Mouse (Mus musculus): ENCODE measurements at regions not wholly inside any gene's neighbourhood (a gene's known extent, or its start where the extent isn't known, plus 50 kb on each side); places are given as distances from the start of the nearest gene placed in this dataset.

DNA sequence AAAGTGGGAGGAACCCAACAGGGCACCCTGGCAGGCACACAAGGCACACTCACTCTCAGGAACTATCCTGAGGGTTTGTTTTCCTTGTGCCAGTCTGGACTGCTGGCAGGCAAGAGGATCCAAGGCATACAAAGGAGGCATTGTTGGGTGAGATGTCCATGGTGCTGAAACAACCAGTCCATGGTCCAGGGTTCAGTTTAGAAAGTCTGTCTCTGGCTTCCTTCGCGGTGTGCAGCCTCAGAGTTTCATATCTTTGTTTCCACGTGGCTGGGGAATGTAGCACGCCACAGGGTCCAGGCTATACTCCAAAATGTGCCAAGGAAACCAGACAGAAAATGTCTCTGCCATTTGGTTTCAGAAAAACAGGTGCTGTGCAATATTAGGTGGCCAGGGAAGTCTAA, 122.6 kb downstream of the Cbln1 start:
- 44% methylated on average over 4 of the region's 4 CpGs for WGBS
- Histone ChIP-seq H3K4me3 (no peak overlapping the region), H3K27ac (no peak overlapping the region), H3K27me3 (no peaks in the 10 kb centered on the region), H3K36me3 (no peaks in the 10 kb centered on the region), H3K4me1 (no peaks in the 10 kb centered on the region), H3K4me2 (no peak overlapping the region), H3K9ac (no peak overlapping the region), H3K9me3 (no peaks in the 10 kb centered on the region)
- no peak for ATAC-seq (ENCODE audit: insufficient number of reproducible peaks, insufficient read depth, low FRiP score, low TSS enrichment, low read depth)

DNA sequence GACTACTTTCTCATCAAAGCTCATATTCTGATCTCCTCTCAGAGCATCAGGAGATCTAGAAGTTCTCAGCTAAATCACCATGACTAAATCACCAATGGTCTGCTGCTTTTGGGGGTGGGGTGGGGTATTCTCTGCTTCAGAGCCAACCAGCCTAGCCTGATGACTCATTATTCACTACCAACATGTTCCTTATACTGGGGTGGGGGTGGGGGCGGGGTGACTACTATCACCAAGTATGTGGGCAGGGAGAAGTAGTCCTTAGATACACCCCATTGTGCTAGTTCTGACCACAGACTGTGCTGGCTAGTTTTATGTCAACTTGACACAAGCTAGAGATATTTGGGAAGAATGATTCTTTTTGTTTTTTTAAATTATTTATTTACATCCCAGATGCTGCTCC, 143.0 kb downstream of the Cbln1 start:
- Histone ChIP-seq H3K4me2 (no peak overlapping the region), H3K4me1 (no peaks in the 10 kb centered on the region), H3K9me3 (no peaks in the 10 kb centered on the region), H3K36me3 (no peaks in the 10 kb centered on the region), H3K27ac (no peak overlapping the region), H3K4me3 (no peak overlapping the region), H3K9ac (no peak overlapping the region), H3K27me3 (no peaks in the 10 kb centered on the region)
- 96% methylated on average over 1 of the region's 1 CpGs for WGBS
- ATAC-seq (ENCODE audit: insufficient number of reproducible peaks, insufficient read depth, low FRiP score, low TSS enrichment, low read depth): no peak

DNA sequence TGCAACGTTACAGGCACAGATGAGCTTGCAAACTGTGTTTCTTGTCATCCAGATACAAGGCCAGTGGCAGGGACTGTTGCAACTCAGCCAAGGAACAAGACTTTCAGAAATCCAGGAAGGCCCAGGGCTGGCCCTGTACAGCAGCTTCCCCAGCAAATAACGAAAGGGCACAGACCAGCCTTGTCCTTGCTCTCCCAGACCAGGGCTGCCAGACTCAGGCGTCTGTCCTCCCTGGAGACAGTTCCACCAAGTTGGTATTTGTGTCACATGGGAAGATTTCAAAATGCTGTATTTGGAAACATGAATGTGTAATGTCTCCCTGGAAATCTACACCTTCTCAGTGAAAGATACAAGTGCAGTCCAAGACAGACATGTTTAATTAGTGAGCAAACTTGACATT, 157.8 kb downstream of the Cbln1 start:
- ATAC-seq (ENCODE audit: insufficient number of reproducible peaks, insufficient read depth, low FRiP score, low TSS enrichment, low read depth): no peak
- WGBS: 58% methylated on average over 3 of the region's 3 CpGs
- no peak overlapping the region for H3K4me2 ChIP-seq

DNA sequence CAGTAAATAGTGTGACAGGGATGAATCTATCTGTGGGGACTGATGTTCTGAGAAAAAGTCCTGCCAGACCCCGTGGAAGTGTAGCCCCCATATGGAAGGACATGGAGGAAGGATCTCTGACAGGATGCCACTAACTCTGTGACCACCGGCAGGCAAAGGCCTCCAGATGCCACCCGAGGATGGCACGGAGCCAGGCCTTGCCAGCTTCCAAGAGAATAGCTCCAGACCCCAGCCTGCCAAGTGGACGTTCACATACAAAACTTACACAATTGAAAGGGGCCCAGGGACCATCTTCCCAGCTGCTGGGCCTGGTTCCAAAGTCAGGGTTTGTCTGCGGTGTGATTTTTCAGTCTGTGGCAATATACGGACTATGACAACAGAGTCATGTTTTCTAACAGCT, 161.1 kb downstream of the Cbln1 start:
- H3K27me3 ChIP-seq: no peaks in the 10 kb centered on the region
- no peak overlapping the region for H3K4me2 ChIP-seq
- WGBS: 65% methylated on average over 7 of the region's 7 CpGs
- no peak overlapping the region for H3K27ac ChIP-seq
- H3K4me1 ChIP-seq: no peaks in the 10 kb centered on the region
- H3K9ac ChIP-seq: no peak overlapping the region
- no peak for ATAC-seq (ENCODE audit: insufficient number of reproducible peaks, insufficient read depth, low FRiP score, low TSS enrichment, low read depth)
- no peaks in the 10 kb centered on the region for H3K9me3 ChIP-seq
- no peaks in the 10 kb centered on the region for H3K36me3 ChIP-seq
- H3K4me3 ChIP-seq: no peak overlapping the region

More for the DNA sequence above, 157.8 kb downstream of the Cbln1 start:
- Histone ChIP-seq H3K36me3 (no peaks in the 10 kb centered on the region), H3K9me3 (no peaks in the 10 kb centered on the region), H3K4me3 (no peak overlapping the region), H3K9ac (no peak overlapping the region), H3K4me1 (no peaks in the 10 kb centered on the region), H3K27me3 (no peaks in the 10 kb centered on the region), H3K27ac (no peak overlapping the region)

DNA sequence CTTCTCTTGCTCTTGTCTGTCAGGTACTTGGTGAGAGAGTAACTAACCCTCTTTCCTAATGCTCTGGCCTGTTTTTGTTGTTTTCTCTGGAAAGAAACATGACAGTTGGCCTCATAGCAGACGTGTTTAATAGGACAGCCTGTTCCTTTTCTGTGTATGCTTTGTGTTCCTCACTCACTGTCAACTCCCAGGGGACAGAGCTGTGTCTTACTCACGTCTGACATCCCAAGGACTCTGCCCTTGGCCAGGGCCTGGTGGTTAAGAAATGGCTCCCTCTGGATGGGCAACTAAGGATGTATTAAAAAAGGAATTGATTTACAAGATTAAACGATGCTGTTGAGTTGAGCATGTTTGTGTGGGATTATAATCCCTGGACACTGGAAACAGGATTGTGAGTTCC, 164.1 kb downstream of the Cbln1 start:
- no peaks in the 10 kb centered on the region for H3K4me1 ChIP-seq
- H3K9ac ChIP-seq: no peak overlapping the region
- H3K4me2 ChIP-seq: no peak overlapping the region
- no peak overlapping the region for H3K4me3 ChIP-seq
- H3K36me3 ChIP-seq: no peaks in the 10 kb centered on the region
- no peaks in the 10 kb centered on the region for H3K27me3 ChIP-seq
- no peak for ATAC-seq (ENCODE audit: insufficient number of reproducible peaks, insufficient read depth, low FRiP score, low TSS enrichment, low read depth)
- no peak overlapping the region for H3K27ac ChIP-seq
- WGBS: 70% methylated on average over 3 of the region's 3 CpGs
- no peaks in the 10 kb centered on the region for H3K9me3 ChIP-seq

DNA sequence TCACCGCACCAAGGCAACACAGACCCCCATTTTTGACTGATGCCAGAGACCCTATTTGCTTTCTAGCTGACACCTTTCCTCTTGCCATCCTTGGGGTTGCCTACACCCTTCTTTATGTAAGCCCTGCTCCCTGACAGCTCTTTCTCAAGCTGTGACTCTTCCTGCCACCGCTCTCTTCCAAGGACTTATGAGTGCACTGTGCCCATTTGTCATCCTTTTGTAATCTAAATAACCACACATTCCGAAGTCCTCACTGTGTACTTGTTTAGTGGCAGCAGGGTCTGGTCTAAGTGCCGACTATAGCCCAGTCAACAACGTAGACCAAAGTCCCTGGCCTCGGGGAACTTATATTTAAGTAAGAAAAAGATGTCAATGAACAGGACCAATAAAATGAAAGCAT, 167.4 kb downstream of the Cbln1 start:
- H3K9ac ChIP-seq: no peak overlapping the region
- no peak overlapping the region for H3K4me3 ChIP-seq
- no peak overlapping the region for H3K4me2 ChIP-seq
- ATAC-seq (ENCODE audit: insufficient number of reproducible peaks, insufficient read depth, low FRiP score, low TSS enrichment, low read depth): no peak
- 92% methylated on average over 6 of the region's 6 CpGs for WGBS
- H3K27me3 ChIP-seq: no peaks in the 10 kb centered on the region
- H3K4me1 ChIP-seq: no peaks in the 10 kb centered on the region
- H3K9me3 ChIP-seq: no peaks in the 10 kb centered on the region
- no peaks in the 10 kb centered on the region for H3K36me3 ChIP-seq
- H3K27ac ChIP-seq: no peak overlapping the region

DNA sequence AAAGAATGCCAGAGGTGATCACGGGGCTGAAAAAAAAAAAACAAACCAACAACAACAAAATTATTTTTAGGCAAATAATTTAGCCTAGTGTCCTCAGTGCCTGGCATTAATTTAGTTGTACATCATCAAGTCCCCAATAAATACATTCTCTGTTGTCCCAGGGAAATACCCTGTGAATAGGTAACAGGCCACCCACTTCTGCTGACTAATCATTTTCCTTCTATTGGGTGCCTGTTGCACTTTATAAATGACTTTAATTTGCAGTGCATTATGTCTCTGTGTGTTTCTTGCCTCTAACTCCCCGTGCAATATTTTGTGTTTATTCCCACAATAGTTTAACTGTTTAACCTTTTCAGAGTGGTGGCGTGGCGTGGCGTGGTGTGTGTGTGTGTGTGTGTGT, 168.9 kb downstream of the Cbln1 start:
- Histone ChIP-seq H3K4me3 (no peak overlapping the region), H3K9me3 (no peaks in the 10 kb centered on the region), H3K4me2 (no peak overlapping the region), H3K27me3 (no peaks in the 10 kb centered on the region), H3K36me3 (no peaks in the 10 kb centered on the region), H3K4me1 (no peaks in the 10 kb centered on the region), H3K9ac (no peak overlapping the region), H3K27ac (no peak overlapping the region)
- WGBS: 88% methylated on average over 5 of the region's 5 CpGs
- ATAC-seq (ENCODE audit: insufficient number of reproducible peaks, insufficient read depth, low FRiP score, low TSS enrichment, low read depth): no peak

DNA sequence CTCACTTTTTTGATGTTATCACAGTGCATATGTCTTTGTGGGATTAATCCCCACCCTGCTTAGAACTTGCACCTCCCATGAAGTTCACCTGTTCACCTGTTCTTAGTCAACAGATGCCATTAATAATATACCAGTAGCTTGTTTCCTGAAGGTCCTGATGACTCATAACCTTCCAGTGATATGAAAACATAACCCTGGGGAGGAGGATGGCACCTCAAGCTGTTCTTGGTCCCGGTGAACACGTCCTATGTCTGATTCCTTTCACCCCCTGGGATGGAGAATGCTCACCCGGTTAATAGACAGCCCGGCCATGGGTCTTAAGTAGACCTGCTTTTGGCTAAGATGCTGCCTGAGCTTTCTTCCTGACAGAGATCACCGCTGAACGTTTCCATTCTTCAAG, 174.6 kb downstream of the Cbln1 start:
- WGBS: 92% methylated on average over 6 of the region's 6 CpGs
- Histone ChIP-seq H3K9me3 (no peaks in the 10 kb centered on the region), H3K9ac (no peak overlapping the region), H3K4me1 (no peaks in the 10 kb centered on the region), H3K36me3 (no peaks in the 10 kb centered on the region), H3K4me3 (no peak overlapping the region), H3K27ac (no peak overlapping the region), H3K4me2 (no peak overlapping the region), H3K27me3 (no peaks in the 10 kb centered on the region)
- ATAC-seq (ENCODE audit: insufficient number of reproducible peaks, insufficient read depth, low FRiP score, low TSS enrichment, low read depth): no peak

DNA sequence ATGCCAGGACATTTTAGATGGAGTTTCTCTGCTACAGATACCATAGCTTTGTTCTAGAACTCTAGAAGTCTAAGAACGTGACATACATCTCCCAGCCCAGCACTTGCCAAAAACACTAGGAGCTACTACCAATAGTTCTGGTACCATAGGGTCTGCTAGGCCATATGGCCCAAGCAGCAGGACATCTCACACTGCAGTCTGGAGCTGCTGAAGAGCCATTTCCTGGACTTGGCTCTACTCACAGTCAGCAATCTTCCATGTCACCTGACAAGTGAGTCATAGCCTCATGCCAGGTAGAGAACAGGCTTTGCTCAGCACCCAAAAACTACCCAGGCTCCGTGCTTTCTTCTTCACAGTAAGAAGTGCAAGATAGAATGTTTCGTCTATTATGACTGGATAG, 175.1 kb downstream of the Cbln1 start:
- WGBS: 88% methylated on average over 3 of the region's 3 CpGs
- Histone ChIP-seq H3K27ac (no peak overlapping the region), H3K9ac (no peak overlapping the region), H3K4me2 (no peak overlapping the region), H3K4me1 (no peaks in the 10 kb centered on the region), H3K36me3 (no peaks in the 10 kb centered on the region), H3K27me3 (no peaks in the 10 kb centered on the region), H3K9me3 (no peaks in the 10 kb centered on the region), H3K4me3 (no peak overlapping the region)
- no peak for ATAC-seq (ENCODE audit: insufficient number of reproducible peaks, insufficient read depth, low FRiP score, low TSS enrichment, low read depth)

DNA sequence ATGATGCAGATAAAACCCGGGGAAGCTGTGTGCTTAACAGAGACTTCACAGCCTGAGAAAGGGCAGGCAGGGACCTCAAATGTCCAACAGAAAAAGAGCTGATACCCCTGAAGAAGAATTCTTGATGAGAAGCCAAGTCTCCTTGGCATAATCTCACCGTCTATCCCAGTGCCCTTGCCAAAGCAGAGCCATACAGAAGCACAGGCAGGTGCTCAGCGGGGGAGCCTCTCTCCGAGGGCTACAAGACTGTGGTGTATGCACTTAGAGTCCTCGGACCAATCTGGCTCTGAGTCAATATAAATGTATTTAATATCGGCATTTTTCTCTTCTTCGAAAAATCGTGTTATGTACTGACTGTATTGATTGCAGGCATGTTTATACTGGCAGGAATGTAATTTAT, 186.3 kb downstream of the Cbln1 start:
- Histone ChIP-seq H3K27ac (no peak overlapping the region), H3K9me3 (no peaks in the 10 kb centered on the region), H3K9ac (no peak overlapping the region), H3K4me1 (no peaks in the 10 kb centered on the region), H3K27me3 (no peaks in the 10 kb centered on the region), H3K36me3 (no peaks in the 10 kb centered on the region), H3K4me3 (no peak overlapping the region), H3K4me2 (no peak overlapping the region)
- ATAC-seq (ENCODE audit: insufficient number of reproducible peaks, insufficient read depth, low FRiP score, low TSS enrichment, low read depth): no peak
- WGBS: 87% methylated on average over 8 of the region's 8 CpGs

DNA sequence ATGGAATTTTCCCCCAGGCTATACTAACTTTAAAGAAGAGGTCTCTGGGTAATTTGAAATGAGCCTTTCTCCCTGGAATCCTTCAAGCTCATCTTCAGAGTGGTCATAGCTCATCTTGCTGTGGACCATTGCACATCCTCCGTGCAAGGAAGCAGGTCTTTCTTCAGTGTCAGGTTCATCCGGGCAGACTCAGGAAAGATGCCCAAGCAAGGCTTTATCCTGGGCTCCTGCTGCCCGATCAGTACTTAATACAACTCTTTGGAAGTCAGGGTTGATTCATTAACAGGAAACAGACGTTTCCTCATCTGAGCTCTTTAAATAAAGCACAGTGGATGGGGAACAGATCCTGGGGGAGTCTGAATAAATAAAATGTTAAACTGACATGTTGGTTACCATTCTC, 188.1 kb downstream of the Cbln1 start:
- H3K4me2 ChIP-seq: no peak overlapping the region
- 39% methylated on average over 4 of the region's 4 CpGs for WGBS
- ATAC-seq (ENCODE audit: insufficient number of reproducible peaks, insufficient read depth, low FRiP score, low TSS enrichment, low read depth): no peak

DNA sequence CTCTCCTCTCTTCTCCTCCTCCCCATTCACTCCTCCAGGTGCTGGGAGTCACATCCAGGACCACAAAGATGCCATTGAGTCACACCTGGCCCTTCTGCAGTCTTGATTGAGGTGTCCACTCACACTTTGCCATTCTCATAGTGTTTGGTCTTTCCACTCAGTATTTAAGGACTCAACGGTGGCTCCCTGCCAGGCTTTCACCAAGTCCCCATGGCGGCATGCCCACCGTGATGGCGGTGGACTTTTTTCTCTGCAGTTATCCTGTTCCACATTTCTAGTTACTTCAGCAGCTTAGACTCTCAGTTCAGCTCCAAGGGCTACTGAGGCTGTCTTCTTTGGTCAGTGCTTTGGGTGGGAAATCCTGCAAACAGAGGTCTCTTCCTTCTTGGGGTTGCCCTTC, 189.9 kb downstream of the Cbln1 start:
- ATAC-seq (ENCODE audit: insufficient number of reproducible peaks, insufficient read depth, low FRiP score, low TSS enrichment, low read depth): no peak
- 98% methylated on average over 4 of the region's 4 CpGs for WGBS
- H3K4me2 ChIP-seq: no peak overlapping the region

More for the DNA sequence above, 188.1 kb downstream of the Cbln1 start:
- no peaks in the 10 kb centered on the region for H3K36me3 ChIP-seq
- no peak overlapping the region for H3K9ac ChIP-seq
- no peak overlapping the region for H3K27ac ChIP-seq
- no peaks in the 10 kb centered on the region for H3K4me1 ChIP-seq
- H3K9me3 ChIP-seq: no peaks in the 10 kb centered on the region
- no peaks in the 10 kb centered on the region for H3K27me3 ChIP-seq
- H3K4me3 ChIP-seq: no peak overlapping the region

DNA sequence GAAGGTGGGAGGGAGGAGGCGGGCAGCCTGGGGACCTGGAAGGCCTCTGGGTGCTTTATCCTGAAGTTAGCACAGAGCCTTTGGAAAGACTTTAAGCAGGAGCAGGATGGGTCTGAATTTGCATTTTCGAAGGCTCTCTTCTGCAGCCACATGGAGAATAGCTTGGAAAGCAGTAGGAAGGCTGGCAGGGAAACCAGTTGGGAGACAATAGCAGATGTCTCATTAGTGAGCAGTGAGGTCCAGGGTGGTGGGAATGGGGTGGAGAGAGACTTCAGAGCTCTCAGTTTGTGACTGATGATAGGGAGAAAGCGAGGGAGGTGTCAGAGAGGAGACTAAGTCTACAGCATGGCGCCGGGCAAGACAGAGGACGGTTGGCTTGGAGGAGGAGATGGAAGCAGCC, 199.1 kb downstream of the Cbln1 start:
- Histone ChIP-seq H3K27ac (no peak overlapping the region), H3K4me2 (no peak overlapping the region), H3K9me3 (no peaks in the 10 kb centered on the region), H3K36me3 (no peaks in the 10 kb centered on the region), H3K4me3 (no peak overlapping the region), H3K9ac (no peak overlapping the region), H3K27me3 (no peaks in the 10 kb centered on the region), H3K4me1 (no peaks in the 10 kb centered on the region)
- ATAC-seq (ENCODE audit: insufficient number of reproducible peaks, insufficient read depth, low FRiP score, low TSS enrichment, low read depth): no peak
- 89% methylated on average over 6 of the region's 6 CpGs for WGBS

More for the DNA sequence above, 189.9 kb downstream of the Cbln1 start:
- H3K9ac ChIP-seq: no peak overlapping the region
- no peaks in the 10 kb centered on the region for H3K9me3 ChIP-seq
- no peak overlapping the region for H3K27ac ChIP-seq
- no peak overlapping the region for H3K4me3 ChIP-seq
- H3K4me1 ChIP-seq: no peaks in the 10 kb centered on the region
- no peaks in the 10 kb centered on the region for H3K27me3 ChIP-seq
- H3K36me3 ChIP-seq: no peaks in the 10 kb centered on the region

Measured in embryonic facial prominence, embryonic 13.5 days (tissue).